Mouse (Mus musculus) megakaryocyte-erythroid progenitor cell, adult 5-6 weeks (primary cell): ENCODE measurements at regions not wholly inside any gene's neighbourhood (a gene's known extent, or its start where the extent isn't known, plus 50 kb on each side); places are given as distances from the start of the nearest gene placed in this dataset.

Source experiments
- ATAC-seq: replicated peaks from 2 replicates; pipeline ENCODE4 v1.8.0; 2016; ENCODE audit warnings: mild to moderate bottlenecking, inconsistent platforms; ENCODE audit not compliant: severe bottlenecking, poor library complexity, low FRiP score, low TSS enrichment

DNA sequence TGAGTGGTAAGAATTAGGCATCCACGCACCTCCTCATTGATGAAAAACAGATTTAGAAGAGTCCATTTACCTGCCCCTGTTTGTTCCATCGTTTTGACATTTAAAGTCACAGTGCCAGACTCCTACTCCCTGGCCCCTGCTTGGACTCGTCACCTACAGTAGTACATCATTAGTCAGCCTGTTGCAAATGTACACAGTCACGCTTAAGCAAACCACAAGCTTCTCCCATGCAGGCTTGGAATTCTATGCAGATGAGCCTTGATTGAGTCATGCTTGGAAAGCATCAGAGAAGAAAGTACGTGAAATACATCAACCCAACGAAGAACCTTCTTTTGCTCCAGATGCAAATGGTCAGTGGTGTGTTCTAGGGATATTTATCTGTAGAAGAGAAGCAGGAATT, 233.8 kb downstream of the Spry2 start:
- no peak for ATAC-seq

DNA sequence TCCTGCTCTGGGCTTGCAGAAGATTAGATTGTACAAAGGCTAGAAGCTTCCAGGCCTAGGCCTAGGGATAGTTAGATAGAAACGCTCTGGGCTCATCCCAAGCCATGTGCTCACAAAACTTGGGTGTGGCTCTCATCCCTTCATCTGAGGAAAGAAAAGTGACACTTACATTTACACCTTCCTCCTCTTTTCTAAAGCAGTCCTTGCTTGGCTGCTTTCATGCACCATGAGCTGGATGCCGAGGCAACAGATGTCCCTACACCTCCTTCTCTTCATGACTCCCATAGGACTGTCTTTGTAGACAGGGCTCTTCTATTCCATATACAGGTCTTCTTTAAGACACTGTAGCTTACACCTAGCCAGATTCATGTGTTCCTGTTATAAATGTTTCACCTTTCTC, 238.3 kb downstream of the Spry2 start:
- no peak for ATAC-seq

DNA sequence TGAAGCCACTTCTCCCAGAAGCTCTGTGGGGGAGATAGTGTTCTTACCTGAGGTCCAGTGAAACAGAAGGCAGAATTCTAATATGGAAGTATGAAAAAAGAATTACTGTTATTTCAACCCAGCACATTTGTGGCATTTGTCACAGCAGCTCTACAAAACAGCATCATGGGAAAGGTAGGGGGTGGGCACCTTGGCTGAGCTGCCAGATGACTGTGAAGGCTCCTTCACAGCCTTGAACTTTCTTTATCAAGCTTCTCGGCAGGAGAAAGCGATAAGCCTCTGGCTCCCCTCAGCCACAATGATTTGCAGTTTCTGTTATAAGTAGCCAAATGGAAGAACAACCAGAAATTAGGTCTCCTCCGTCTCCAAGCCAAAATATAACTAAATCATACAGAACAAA, 249.5 kb downstream of the Spry2 start:
- peak; percentile 95 for ATAC-seq

DNA sequence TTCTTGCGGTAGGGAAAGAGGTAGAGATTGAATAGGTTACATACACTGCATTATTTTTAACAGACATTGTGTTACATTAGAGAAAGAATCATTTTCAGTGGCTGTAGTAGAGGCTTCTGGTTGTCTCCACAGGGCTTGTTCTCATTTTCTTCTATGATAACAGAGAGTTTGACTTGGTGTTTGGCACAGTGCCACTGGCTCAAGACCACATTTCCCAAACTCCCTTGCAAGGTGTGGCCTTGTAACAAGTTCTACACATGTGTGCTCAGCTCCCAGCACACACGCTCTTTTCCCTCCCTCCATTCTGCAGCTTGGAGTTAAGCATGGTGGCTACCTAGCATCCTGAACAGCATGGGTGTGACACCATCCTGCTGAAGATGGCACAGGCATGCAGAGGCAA, 252.2 kb downstream of the Spry2 start:
- peak; percentile 57; the same call in 1 of the 2 replicates for ATAC-seq

DNA sequence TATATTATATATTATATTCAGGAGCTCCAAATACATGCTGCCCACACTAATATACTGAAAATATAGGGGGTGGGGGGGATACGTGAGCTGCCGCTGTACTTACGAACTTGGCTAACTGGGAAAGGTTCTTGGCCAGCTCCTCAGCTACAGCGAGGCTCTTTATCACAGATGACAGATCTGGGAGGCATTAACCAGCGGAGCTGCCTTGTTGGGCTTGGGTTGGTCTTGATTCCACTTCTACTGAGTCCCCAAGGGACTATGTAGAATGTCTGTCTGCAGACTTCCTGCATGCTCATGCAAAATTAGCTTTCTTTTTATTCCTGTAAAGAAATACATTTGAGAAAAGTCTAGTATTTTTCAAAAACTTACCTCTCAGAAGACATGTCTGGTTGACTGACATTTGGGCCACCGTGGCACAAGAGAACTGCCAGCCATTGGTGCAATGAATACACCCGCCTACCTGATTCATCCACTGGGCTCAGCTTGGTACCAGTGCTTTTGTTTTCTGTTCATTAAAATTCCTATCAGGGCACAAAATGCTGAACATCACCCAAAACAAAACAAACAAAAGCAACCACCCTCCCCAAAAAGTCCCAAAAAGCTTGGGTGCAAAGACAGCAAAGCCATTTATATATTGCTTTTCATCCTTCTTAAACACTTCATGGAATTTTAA, 253.2 kb downstream of the Spry2 start:
- no peak for ATAC-seq

DNA sequence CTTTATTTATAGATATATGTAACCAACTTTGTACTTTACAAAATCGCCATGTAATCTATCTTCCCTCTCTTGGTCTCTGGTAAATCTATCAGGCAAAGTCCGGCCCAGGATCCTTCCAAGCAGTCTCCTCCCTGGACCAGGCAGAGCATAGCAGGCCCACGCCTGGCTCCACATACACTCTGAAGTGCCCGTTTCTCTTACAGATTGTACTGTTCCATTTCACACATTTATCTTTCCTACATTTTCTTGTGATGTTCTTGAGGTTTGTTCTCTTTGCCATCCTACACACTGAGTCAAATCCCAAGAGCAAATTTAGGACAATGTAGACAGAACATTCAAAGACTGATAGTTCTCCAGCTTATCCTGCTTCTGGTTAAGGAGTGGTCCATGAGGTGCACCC, 264.3 kb downstream of the Spry2 start:
- no peak for ATAC-seq

DNA sequence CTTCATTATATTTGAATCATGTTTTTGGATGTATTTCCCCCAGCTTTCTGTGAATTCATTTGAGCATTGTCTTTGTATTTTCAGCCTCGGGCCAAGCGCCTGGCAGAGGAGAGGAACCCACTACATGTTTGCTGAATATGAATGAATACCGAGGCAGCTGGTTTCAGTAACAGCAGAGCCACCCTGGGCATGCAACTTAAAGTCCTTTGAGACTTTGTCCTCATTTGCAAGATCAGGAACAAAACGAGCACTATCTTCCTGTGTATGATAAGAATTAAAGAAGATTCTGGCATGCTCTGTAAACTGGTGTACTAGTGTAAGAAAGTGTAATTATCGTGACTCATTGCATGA, 265.0 kb downstream of the Spry2 start:
- ATAC-seq, result no peak

DNA sequence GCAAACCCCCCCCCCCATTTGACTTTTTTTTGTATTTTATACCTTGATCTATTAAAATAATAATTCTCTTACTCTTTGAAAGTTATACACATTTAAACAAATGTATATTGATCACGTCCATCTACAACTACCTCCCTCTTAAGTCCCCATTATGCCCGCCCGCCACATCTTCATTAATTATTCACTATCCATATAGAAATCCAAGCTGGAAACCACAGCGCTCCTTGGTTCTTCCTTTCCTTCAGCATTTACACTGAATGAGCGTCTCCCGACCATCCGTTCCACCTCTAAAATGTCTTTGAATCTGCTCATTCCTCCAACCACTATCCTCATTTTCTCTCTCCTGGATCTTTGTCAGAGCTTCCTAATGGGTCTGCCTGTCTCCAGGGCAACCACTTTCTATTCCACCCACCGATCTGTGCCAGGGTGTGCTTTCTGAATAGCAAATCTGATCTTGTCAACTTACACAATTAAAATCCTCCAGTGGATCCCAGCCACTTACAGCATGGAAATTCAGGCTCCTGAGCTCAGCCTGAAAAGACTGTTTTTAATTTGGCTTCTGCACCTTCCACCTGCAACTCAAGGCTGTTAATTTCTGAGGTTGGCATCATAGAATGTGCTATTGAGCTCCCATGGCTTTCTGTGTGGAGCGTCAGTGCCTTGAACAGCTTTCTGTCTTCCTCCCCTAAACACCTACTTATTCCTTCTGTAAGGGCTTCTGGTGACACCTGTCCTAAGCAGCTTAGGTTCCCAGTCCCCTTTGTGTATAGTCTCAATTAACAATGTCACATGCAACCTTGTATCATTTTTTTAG, 265.5 kb downstream of the Spry2 start:
- no peak for ATAC-seq

DNA sequence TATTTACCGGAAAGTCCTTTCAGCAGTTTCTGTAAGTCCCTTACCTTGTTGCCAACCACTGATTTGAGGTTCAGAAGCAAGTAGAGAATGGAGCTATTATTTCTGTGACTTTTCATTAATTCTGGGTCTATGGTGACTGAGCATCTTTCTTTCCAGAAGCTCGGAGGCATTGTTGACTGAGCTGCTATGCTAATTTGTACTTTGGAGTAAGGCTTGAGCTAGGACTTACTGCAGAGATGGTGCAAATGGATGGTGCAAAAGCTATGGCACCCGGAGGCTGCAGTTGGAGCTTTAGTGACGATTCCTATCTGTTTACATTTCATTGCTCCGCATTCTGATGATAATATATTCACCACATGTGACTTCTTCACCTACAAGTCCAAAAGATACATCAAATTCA, 266.2 kb downstream of the Spry2 start:
- ATAC-seq, result no peak

DNA sequence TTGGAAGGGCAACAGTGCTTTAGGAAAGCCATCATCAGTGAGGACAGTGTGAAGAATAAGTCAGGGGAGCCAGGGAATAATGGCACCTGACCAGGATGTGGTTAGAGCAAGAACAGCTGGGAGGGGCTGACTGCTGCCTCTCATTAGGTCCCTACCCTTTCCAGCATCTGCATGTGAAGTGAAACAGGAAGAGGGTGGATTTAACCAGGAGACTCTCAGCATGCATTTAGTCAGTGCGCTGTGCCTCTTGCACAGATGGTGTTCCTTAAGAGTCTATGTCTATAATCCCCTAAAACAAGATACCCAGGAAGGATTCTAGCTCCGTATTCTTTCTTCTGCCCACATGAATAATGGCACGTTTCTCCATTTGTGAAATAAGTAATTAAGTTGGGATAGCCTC, 267.9 kb downstream of the Spry2 start:
- ATAC-seq, result no peak

DNA sequence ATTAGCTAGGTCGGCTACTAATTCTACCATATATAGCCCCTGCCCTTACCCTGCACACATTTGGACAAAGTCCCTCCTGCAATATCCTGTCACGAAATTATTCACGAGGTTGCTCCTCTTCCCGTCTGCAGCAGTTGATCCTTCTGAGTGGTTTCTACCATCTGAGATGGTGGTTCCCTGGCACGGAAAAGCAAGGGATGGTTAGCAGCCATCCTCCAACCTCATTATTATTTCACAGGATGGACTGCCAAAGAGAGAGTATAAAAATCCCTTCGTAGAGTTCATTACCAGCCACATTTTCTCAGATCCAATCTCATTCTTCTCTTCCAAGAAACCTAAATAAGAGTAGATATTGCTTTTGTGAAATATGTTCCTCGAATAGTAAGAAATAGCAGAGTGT, 272.2 kb downstream of the Spry2 start:
- no peak for ATAC-seq

DNA sequence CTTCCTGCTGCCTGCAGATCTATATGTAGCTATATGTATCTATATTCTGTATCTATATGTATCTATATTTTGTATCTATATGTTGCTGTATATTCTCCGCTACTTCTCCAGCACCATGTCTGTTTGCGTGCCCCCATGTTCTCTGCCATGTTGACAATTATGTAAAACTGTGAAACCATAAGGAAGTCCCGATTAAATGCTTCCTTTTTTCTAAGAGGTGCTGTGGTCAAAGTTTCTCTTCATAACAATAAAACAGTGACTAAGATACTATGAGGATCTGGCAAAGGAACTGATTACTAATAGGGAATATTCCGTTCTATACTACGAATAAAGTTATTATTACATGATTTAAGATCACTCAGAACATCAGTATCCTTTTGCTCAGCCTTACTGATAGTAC, 274.5 kb downstream of the Spry2 start:
- ATAC-seq, result no peak

DNA sequence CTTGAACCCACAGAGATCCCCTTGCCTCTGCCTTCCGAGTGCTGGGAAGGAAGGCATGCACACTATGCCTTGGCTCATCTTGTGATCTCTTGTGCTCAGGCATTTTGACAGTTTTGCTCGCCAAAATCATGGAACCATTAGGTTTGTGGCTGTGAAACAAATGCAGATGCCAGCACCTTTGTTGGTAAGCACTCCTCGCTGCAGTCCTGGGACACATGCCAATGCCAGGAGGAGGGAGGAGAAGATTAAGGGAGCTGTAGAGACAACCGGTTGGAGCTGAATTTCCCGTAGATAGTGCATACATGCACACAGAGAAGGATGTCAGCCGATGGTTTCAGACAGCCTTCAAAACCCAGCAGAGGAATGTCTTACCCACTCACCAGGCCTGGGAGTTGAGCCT, 275.5 kb downstream of the Spry2 start:
- no peak for ATAC-seq

DNA sequence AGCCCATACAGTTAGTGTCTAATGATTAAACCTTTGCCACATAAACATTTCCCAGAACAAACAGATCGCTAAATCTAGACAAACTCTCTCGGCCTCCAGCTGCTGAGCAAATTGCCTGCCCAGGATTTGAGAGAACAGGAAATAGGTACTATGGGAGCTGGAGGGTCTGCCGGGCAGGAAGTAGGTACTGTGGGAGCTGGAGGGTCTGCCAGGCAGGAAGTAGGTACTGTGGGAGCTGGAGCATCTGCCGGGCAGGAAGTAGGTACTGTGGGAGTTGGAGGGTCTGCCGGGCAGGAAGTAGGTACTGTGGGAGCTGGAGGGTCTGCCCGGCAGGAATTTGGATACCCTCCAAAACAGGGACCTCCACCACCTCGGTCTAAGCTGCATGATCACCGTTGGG, 277.2 kb downstream of the Spry2 start:
- no peak for ATAC-seq

DNA sequence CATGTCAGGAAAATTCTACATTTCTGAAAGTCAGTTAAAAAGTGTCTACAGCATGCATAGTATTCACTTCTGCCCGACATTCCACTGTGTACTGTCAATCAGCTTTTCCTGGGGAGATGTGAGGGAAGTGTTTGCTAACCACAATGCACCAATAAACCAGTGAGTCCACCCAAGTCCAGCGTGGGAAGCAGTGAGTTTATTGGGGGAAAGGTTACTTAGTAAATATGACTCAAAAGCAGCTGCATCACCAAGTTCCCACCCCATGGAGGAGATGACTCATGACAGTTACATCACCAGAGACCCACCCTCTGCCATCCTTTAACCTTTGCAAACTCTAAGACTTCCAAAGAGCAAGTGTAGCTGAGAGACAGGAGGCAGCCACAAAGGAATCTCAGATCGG, 280.9 kb downstream of the Spry2 start:
- ATAC-seq, result no peak

DNA sequence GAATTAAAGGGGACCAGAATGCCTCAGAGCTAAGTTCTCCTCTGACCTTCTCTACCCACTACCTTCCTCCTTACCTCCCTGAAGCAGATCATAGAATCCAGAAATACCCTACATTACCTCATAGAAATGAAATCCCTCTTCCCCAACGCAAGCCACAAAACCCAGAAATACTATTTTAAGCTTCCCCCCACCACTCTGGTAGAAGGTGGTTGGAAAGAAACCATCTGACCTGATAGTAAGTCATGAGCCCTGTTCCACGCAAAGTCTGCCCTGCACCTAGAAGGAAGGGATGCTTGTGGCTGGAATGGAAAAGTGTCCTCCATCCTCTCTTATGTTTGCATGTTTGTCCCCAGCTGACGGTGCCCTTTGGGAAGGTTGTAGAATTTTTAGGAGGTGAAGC, 283.8 kb downstream of the Spry2 start:
- ATAC-seq, result no peak

DNA sequence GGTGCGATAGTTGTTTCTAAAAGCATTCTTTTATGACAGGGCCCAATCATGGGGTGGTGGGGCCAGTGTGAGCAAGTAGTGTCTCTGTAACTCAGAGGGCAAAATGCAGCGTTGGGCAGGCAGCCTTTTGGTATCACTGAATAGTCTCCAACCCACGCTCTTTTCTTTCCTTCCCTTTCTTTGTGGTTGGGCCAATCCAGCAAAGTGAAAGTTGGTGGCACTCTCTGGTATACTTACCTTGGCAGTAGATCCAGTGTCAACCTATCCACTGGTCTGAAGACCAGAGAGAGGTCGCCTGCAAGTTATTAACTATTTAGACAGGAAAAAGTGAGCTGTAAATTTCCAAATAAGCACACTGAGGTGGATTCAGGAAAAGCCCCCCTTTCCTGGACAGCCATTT, 287.8 kb downstream of the Spry2 start:
- no peak for ATAC-seq

DNA sequence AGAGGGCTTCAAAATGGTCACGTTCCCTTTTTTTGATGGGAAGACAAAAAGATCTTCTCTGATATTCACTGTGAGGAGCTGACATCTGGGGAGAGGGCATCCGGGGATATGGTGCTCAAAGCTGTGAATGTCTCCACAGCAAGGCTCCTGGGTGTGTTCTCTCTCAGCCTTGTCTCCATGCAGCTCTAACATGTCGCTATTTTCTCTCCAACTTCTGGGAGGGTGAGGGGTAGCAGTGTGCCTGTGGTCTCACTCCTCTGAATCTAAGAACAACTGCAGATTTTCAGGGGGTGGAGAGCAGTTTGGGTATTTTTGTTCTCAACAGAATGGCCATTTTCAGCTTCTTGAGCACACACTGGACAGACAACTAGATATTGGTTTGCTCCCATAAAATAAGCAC, 290.1 kb downstream of the Spry2 start:
- no peak for ATAC-seq

DNA sequence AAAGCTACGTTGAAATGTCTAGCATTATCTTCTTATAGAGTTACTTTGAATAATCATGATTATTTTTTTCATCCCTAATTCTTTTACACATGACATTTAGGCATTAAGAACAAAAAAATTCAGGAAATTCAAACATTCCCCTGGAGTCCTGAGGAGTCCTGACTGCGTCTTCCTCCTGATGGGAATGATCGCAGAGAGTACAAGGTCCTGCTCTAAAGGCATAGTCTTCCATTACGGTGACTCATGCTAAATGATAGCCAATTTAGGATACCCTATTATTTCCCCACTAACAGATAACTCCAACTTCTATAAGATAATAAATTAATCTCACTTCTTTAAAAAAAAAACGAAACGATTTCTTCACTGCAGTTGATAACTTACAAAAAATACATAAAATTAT, 292.2 kb downstream of the Spry2 start:
- ATAC-seq, result no peak

DNA sequence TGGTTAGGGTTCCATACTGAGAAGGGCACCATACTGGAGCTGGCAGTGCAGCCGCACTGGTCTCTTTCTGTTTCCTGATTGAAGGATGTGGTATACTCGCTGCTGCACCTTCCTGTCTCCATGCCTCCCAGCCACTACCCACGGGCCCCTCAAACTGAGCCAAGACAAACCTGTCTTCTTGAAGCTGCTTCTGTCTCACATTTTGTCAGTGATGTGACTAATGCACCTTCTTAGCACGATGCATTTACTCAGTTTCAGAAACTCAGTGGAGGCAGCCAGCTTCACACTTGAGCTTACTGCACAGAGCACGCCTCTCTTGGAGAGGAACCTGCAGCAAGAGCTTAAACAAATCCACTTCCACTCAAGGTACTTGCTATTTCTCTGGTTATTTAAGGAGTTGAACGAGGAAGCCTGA, 293.6 kb downstream of the Spry2 start:
- no peak for ATAC-seq
